In genomic region chr6:72616643-72617288, GRCm38 (mm10) we compare ENCODE assay signal across 1 mouse cellular context.
A peak's percentile ranks its signal among the peaks of the same experiment; 100 is the strongest.
TF ChIP-seq lines count a peak whose summit lies in the region.

Tgoln1 (minus strand) TSS chr6:72617000.

TF ChIP-seq in CH12.LX, 34 proteins besides CTCF, POLR2A, EP300 and RAD21 (continued from another document):
- TF ChIP-seq MXI1 (IDR thresholded peaks at IDR 0.05; ENCODE audit: low read depth, low read length) (0 out of 2 replicates have a peak, but pooled peaks have one; percentile 22), CHD2 (IDR thresholded peaks at IDR 0.05; ENCODE audit: low read length) (peak; percentile 92), ZKSCAN1 (IDR thresholded peaks at IDR 0.05; ENCODE audit: borderline replicate concordance, low read depth, low read length) (no peak), TBP (conservative IDR thresholded peaks at IDR 0.05; ENCODE audit: low read depth, low read length) (peak; percentile 77; the same call in 1 of the 2 replicates), MAZ (IDR thresholded peaks at IDR 0.05; ENCODE audit: low read depth, low read length) (peak; percentile 81), TCF12 (IDR thresholded peaks at IDR 0.05; ENCODE audit: low read depth, low read length) (peak; percentile 79), JUND (conservative IDR thresholded peaks at IDR 0.05; ENCODE audit: low read depth, low read length) (no peak), NELFE (IDR thresholded peaks at IDR 0.05; ENCODE audit: low read depth, low read length) (peak; percentile 91), SIN3A (IDR thresholded peaks at IDR 0.05; ENCODE audit: low read length) (peak; percentile 93)
